Mouse (Mus musculus) adrenal gland, postnatal 25 days (tissue): Measurements from ENCODE around the gene Notch4. TPM values are rescaled to one million over a fixed set of nuclear protein-coding genes. Genes with fewer than 3 reads are reported as not detected.

ENCODE experiments used
- DNase-seq: peaks from one replicate; pipeline ENCODE4 v3.0.0; 2021; ENCODE audit warnings: mixed read lengths
- total RNA-seq: library from RNA; stranded (reverse); gene quantifications from 2 replicates; pipeline ENCODE4 v1.2.3, GENCODE M21; 2021

Notch4 gene
- total RNA-seq, 1 experiment from 2014 or later: 29.5 TPM

DNA sequence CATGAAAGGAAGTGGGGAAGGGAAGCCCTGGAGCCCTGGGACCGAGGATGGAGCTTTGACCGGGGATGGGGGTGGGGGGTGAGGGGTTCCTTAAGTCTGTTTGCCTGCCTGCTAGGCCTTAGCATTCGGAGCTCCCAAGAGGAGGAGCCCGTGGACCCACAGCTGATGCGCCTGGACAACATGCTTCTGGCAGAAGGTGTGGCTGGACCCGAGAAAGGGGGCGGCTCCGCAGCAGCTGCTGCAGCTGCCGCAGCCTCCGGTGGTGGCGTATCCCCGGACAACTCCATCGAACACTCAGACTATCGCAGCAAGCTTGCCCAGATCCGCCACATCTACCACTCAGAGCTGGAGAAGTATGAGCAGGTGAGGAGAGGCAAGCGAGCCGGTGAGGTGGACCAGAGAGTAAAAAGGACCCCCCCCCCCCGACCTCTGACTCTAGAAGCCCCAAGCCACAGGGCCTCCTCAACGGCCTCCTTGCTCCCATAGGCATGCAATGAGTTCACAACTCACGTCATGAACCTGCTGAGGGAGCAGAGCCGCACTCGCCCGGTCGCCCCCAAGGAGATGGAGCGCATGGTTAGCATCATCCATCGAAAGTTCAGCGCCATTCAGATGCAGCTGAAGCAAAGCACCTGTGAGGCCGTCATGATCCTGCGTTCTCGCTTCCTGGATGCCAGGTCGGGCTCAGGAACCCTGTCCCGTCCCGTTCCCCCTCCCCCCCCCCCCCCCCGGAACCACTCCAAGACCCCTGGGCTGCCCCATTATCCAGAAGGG is 29.9 kb downstream of the Notch4 start:
- no peak for DNase-seq

DNA sequence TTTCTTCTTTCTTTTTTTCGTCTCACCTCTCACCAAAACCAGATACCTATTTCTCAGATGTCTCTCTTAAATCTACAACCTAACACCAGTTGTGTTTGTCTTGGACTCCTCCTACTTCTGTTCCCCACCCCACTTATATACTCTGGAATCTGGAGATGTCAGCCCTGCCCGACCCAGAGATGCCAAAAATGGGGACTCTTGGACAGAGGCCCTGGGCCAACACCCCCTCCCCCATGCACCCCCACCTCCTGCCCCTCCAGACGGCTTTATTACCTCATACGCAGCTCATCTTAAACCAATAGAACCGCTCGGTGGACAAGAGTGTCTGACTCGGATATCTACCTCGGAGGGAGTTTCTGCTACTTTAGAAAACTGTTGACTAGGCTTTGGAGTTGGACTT is 32.0 kb downstream of the Notch4 start:
- no peak for DNase-seq

DNA sequence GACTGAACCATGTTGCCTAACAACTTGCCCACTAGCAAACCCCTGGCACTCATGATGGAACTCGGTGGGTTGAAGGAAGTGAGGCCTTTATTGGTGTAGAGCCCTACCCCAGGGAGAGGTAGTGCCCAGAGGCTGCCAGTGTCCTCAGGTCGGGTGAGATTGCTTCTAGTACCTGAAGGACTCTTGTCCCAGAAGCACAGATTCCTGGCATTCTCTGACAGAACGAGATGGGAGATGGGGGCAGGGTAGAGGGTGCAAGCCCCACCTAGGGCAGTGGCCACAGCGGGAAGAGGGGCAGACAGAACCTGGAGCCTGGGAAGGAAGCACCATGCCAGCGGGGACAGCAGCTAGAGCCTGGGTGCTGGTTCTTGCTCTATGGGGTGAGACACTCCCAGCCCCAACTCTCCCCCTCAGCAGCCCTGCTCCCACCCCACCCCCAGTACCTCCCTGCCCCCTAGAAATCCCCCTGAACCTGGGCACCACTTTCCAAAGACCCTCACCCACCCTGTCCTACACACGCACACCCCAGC is 33.6 kb downstream of the Notch4 start, which contains the start of gene Ager:
Gene Ager, plus strand, starts transcription at position 297 of the 530 bp plus-strand sequence.
- no peak for DNase-seq

DNA sequence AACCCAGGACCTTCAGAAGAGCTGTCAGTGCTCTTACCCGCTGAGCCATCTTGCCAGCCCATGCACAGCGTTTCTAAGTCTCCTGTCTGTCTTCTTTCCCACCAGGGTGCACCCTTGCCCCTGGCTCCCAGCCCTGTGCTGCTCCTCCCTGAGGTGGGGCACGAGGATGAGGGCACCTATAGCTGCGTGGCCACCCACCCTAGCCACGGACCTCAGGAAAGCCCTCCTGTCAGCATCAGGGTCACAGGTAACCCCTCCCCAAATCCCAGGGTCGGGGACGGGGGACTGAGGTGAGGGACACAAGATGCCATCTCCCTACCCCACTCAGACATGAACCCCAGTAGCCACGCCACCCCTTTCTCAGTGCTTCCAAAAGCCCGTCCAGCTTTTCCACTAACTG is 35.8 kb downstream of the Notch4 start:
- no peak for DNase-seq

DNA sequence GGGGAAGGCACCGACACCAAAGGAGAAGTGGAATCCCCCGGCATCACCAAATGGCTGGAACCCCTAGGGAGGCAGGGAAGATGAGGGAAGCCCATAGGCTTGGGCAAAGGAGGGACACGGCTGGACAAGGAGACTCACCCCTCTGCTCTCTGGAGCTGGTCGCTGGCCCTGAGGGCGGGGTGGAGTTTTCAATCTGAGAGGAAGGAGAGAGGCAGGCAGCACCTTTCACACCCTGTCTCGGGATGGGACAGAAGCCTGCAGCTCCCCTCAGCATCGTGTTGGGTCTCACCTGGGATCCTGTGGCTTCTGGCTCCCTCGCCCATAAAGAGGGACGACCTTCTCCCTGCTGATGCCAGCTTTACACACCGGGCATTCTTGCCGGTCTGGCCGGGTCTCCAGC is 37.7 kb downstream of the Notch4 start:
- DNase-seq: no peak

DNA sequence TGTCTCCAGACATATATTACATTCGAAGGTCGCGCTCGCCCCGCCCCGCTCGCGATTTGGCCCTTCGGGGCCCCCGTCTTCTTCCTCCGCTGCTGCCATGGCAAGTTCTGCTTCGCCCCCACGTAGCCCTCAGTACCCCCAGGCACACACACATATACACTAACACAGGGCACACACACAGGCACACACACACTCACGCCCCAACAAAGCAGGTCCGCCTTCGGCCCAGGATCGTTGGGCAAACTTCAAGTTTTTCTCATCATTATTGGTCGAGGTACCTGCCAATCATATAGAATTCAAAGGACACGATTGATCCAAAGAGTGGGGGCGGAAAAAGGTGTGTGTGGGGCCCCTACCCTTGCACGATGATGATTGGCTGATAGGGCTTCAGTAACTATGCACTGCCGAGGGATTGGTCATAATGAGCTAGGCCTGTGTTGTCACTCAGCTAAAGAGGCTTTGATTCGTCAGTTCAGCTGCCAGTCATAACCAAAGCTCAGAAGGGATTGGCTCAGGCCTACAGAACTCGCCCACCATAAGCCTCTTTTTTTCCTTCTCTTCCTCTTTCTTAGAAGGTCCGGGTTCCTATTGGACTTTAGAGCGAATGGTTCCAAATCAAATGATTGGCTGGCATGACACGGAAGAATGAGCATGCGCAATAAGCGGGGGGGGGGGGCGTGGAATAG is 39.5 kb downstream of the Notch4 start, which contains the start of gene Rnf5:
Gene Rnf5, minus strand, starts transcription at position 316 of the 686 bp plus-strand sequence.
- DNase-seq: peak; percentile 93

DNA sequence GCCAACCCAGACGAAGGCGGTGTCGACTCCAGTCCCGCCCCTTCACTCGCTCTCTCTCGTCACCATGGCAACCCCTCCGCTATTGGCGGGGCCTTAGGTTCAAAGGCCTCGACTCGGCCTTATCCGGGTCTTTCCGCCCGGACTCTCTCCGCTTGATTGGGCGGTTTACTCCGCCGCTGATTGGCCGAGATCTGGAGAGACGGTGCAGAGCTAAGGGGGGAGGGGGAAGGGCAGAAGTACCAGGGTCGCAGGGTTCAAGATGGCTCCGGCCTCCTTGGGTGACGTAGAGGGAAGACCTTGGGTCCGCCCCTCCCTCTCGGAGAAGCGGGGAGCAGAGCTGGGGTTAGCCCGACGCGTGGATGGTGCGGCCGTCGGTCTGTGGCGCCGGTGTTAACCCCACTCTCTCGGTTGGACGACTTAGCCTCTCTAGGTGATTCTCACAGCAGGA is 40.0 kb downstream of the Notch4 start, which contains the start of gene Agpat1:
Gene Agpat1, plus strand, starts transcription at position 202 of the 448 bp plus-strand sequence.
- DNase-seq: peak; percentile 98

DNA sequence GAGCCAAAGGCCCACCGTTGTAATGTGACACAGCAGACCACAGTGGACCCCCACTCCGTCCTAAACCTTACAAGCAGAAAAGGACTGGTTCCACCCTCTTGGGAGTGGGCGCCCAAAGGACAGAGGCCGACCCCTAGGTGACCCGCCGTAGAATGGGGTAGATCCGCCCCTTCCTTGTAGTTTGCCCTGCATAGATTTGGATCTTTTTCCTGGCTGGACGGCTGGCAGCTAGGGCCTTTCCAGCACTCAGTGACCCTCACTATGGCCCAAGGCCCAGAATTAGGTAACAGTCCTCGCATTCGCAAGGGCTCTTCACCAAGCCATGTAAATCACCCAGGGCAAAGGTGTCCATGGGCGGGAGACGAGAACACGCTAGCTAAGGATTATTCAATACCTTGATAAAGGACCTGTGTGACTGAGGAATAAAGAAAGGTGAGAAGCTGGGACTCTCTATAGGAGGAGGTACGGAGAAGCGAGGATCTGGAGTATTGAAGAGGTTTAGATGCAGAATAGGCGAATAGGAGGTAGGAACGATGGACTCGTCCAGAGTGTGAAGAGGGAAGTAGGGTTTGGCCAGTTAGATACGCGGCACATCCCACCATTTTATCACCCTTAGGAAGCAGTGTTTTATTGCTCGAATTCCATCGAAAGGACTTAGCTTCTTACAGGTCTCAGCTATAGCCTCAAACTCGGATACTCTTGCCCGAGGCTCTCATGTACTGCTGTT is 40.6 kb downstream of the Notch4 start:
- peak; percentile 46 for DNase-seq

DNA sequence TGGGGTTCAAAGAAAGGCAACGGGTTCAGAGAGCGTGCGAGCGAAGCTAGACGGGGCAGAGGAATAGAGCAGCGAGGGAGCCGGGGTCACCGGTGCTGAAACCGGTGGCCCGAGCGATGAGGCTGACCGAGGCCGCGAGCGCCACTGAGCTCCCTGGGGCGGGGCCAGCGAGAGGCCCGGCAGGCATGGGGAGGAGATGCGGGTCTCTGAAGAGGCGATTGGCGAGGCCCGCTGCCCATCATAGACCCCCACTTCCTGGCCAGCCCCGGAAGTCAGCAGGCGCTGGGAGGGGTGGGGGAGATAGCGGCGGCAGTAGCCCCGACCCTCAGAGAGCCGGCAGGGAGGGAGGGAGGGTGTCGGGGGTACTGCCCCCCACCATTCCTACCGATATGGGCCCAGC is 41.5 kb downstream of the Notch4 start:
- peak; percentile 98 for DNase-seq

DNA sequence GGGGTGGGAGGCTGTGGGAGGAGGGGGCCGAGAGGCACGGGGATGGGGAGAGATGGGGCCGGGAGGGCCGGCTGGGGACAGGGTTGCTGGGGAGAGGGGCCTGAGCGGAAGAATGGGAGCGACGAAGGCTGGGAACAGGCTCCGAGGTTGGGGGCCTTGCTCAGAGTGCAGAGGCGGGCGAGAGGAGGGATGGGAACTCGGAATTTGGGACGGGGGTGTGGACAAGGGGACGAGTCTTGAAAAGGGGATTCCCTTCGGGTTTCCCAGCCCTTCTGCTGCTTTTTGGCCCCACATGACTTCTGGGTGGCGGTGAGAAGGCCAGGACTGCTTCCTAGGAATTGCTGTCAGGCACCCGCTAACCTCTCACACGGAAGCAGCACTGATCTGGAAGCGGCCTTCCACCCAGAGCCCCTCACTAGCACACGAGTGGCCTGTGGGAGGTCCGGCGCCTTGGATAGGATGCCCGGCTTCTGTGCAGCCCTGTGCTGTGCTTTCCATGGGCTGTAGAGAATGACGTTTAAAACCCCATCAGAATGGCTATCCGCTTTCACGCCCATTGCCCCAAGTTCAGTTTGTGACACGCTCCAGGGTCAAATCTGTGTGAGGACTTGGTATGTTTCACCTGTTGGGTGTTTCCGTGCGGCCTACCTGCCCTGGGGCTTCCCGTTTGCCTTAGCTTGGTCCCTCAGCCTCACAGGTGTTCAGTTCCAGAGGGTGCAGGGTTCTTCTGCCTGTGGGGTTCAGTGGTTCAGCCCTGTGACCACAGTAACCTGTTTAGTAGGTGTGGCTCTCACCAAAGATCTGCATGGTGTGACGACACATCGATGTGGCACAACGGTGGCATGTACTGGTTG is 42.3 kb downstream of the Notch4 start:
- no peak for DNase-seq

DNA sequence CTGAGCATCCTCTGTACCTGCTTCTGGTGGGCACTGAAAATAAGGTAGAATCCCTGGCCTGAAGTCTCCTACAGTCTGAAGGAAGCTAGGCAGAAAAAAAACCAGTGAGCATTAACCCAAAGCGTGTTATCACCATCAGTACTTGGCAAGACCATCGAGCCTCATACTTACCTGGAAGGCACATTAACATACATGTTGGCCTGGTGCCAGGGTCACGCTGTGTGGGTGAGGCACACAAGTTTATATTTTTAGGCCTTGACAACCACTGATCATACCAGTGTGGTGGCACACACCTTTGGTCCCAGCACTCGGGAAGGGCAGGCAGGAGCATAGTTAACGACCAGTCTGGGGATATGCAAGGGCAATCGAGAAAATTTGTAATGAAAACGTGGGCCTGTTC is 43.9 kb downstream of the Notch4 start:
- DNase-seq: no peak

DNA sequence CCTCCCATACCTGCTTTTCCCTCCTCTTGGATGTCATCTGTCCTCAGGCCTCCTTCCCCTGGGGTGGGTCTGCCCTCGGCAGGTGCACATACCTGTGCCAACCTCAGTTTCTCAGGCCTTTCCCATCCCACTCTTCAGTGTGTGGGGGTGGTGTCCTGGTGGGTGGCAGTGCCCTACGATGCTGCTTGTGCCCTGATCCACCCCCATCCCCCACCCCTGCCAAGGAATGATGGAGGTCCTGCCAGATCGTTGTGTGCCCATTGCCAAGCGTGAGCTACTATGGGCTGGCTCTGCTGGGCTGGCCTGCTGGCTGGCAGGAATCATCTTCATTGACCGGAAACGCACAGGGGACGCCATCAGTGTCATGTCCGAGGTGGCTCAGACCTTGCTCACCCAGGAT is 47.0 kb downstream of the Notch4 start:
- no peak for DNase-seq

DNA sequence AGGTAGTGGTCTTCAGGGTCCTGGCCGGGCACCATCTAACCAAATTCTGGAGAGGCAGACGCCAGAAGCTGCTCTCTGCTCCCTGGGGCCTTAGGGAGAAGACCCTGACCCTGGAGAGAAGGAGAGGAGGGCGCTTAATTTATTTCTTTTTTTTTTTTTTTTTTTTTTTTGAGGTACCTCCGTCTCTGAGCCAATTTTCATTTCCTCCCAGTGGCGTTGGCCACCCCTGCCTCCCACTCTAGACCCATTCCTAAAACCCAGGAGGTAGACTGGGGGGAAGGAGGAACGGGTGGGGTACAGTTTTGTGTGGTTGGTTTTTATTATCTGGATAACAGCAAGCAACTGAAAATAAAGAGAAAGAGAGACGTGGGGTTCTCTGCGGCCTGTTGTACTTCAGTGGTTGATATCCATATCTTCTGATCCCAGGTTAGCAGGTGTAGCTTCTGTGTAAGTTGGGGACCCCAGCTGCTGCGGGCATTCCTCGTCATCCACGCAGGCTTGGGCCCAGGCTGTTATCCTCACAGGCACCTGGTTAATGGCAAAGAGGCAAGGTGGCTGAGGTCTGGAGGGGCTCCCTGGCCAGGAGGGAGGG is 49.1 kb downstream of the Notch4 start:
- DNase-seq: no peak

DNA sequence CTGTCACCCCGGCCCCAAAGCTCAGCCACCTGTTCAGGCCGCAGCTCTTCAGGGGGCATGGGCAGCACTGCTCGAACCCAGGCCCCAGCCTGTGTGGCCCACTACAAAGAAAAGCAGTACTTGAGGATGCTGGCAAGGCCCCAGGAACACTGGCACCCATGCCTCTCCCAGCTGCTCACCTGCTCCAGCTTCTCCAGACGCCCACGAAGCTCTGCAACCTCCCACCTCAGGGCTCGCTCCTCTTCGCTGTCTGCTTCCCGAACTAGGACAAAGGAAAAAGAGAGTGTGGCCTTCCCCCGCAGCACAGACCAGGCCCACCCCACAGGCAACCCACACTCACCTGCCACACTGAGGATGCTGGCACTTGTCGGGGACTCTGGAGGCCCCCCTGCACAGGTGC is 49.8 kb downstream of the Notch4 start:
- no peak for DNase-seq

DNA sequence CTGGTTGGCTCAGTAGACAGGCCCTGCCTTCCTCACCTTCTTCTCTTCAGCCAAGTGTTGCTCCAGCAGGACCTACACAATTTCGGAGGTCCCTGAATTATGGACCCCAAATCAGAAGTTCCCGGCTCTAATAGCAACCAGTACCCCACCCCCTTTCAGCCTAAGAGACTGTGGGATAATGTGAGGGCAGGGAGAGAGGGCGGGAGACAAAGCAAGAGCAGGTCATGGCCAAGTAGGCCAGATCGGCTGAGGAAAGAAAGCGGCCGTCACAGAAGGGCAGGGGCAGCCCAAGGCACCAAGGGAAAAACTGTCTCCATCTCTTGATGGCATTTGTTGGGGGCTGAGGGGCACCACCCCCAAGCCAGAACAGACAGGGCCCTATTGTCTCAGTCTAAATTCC is 51.8 kb downstream of the Notch4 start, which contains the start of gene Egfl8:
Gene Egfl8, minus strand, starts transcription at position 101 of the 400 bp plus-strand sequence.
- DNase-seq: no peak

DNA sequence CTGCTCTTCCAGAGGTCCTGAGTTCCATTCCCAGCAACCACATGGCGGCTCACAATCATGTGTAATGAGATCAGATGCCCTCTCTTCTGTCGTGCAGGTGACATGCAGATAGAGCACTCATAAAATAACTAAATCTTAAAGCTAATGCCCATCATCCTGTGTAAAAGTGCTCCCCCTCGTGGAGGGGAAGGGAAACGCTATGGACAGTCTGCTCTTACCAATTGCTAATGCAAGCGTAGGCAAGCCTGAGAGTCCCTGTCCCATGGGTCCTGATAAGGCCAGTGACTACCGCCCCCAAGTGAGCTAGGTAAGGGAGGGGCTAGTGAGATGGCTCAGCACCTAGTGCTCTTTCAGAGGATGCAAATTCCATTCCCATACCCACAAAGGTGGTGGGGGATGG is 54.9 kb downstream of the Notch4 start:
- DNase-seq: peak; percentile 73

DNA sequence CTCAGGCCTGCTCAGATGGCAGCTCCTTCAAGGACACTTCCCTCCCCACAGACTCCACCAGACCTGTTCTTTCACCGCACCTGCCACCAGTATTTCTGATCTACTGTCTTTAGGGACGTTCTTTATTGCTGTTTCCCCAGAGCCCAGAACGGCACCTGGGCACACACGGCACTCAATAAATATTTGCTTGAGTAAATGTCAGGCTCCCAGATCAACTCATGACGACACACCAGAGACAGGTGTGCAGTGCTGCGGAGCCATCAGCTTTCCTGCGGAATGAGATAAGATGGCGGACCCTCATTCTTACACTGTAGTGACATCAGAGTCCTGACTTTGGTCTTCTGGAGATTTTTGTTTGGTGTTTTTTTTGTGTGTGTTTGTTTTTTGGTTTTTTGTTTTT is 56.9 kb downstream of the Notch4 start:
- no peak for DNase-seq

DNA sequence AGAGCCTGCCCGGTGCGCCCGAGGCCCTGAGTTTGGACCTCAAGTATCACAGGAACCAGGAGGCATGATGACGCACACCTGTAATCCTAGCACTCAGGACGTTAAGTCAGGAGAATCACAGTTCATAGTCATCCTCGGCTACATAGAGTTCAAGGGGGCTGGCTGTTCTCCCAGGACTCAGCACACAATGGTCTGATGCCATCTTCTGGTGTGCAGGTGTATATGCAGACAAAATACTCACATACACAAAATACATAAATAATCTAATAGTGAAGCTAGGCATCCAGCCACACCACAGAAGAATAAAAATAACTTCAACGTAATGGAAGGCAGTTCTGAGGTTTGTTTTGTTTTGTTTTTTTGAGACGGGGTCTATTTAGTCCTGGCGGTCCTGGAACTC is 59.1 kb downstream of the Notch4 start:
- no peak for DNase-seq

DNA sequence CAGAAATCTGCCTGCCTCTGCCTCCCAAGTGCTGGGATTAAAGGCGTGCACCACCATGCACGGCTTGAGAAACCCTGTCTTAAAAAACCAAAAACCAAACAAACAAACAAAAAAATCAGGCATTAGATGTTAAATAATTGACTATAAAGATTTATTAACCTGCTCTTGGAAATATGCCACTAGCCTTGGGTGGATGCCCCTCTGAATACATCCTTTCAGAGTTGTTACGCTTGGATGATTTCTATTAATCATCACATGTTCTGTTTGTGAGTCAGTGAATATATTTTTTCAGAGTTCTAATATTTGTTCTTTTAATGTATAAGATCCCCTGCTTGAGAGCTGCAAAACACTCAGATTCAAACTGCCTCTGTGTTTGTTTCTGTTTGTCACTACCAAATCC is 60.9 kb downstream of the Notch4 start:
- no peak for DNase-seq

DNA sequence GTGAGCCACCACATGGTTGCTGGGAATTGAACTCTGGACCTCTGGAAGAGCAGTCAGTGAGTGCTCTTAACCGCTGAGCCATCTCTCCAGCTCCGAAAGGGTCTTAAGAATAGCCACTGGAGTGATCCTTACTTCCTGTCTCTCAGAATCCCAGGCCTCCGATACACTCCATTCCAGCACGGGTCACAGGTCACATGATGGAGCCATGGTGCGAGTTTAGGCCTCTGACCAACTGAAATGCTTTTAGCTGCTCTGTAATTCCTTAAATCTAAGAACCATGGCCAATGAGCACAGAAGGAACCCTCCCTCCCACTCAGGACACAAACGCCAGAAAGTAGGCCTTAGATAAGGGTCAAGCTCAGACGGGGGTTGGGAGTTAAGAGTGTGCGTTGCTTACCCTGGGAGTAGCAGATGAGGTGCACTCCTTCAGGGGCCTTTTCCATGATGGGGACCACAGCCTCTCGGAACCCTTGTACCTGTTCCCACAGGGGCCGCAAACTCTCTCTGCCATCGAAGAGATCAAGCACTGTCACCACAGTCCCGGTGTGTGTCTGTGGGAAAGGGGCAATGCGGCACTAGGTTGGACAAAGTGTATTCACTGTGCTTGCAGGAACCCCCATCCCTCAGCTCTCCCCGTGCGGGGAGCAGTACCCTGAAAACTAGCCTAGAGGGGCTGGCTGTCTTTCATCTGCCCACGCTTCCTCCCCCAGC is 62.1 kb downstream of the Notch4 start:
- no peak for DNase-seq

DNA sequence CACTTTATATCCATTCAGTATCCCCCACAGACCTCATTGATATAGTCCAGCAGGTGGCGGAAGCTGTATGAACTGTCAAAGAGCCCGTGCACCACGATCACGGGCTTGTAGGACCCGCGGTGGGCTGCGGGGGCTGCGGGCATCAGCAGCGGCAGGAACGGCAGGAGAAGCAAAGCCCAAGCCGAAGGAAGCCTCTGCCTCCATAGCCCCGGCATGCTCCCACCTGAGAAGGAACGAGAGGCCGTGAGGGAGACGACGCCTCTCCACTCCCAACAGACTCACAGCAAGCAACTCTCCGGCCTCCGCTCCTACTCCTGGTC is 62.7 kb downstream of the Notch4 start:
- DNase-seq: no peak
